Mouse (Mus musculus) large intestine, adult 2 months (tissue): ENCODE measurements around the gene Pgm2. TPM values are rescaled to one million over a fixed set of nuclear protein-coding genes. Genes with fewer than 3 reads are reported as not detected.
A peak's percentile ranks its signal among the peaks of the same experiment; 100 is the strongest.

Experiments
- DNase-seq: peaks from one replicate; pipeline ENCODE4 v3.0.0-alpha.2; 2012; ENCODE audit warnings: low read depth, low spot score
- WGBS: fragments of 180-500 bp; shearing (Covaris S2); methylation state at CpG from one replicate; pipeline ENCODE4 v1.1.7; 2018; 5-methylcytosine and 5-hydroxymethylcytosine counted together
- polyA plus RNA-seq: library from polyadenylated mRNA; depleted of rRNA; stranded (reverse); fragments of >200 nt; gene quantifications from 2 replicates; pipeline ENCODE4 v1.2.3, GENCODE M21; 2012; rRNA removed

Gene Pgm2
- polyA plus RNA-seq, result 28.5 and 72.4 TPM in 2 replicates

DNA sequence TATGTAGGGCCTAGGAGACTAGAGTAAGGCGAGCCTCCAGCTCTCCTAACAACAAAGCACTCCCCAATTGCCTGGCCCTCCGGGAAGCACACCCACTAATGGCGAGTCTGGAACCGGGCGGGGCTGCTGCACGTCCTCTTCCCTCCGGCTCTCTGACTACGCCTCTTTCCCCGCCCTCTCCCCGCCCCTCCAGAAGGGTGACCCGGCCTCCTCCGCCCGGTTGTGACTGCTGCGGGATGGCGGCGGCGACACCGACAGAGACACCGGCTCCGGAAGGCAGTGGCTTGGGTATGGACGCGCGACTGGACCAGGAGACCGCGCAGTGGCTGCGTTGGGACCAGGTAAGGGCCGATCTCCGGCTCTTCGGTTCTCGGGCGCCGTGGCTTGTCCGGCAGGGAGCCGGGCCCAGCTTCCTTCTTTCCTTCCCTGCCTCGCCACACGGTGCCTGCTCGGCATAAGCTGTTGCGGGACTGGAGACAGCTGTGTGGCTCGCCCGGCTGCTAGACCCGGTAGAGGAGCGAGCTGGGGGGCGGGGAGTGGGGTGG lies at the start of gene Pgm2:
Gene Pgm2 (plus strand): TSS at position 203 of the 545 bp plus-strand sequence.
- peak; percentile 84 for DNase-seq

DNA sequence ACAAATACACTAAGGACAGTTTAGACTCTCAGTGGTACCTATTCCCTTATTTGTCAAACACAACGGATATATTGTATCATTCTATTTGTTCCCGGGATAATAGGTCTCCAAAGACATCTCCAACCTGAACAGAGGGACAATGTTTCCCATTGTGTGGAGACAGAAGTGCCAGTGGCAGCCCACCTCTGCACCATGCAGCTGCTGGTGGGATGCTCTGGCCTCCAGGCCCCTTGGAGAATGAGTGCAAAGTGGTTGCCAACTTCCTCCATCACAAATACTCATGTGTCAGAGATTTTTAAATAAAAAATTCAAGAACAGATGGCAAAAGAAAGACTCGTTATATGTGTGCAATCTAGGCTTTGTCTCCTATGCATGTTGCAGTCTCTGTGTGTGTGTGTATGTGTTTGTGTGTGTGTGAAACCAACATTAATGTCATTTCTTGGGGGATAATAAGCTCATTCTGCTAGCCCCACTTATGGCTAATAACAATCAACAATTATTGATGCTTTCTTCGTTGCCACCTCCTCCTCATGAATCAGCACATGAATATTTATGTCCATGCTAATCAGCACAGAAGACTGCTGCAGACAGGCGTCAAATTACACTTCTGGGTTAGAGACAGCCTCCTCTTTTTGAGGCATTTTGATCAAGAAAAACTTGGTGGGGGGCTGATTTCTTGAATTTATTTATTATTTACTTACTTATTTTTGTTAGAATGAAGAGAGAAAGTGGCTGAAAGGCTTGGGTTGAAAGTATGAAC lies 48.9 kb upstream of the Pgm2 start:
- WGBS, result 82% methylated on average over 5 of the region's 5 CpGs
- DNase-seq, result no peak

More for the DNA sequence above, at the start of gene Pgm2:
- under 1% methylated on average over 43 of the region's 43 CpGs for WGBS

DNA sequence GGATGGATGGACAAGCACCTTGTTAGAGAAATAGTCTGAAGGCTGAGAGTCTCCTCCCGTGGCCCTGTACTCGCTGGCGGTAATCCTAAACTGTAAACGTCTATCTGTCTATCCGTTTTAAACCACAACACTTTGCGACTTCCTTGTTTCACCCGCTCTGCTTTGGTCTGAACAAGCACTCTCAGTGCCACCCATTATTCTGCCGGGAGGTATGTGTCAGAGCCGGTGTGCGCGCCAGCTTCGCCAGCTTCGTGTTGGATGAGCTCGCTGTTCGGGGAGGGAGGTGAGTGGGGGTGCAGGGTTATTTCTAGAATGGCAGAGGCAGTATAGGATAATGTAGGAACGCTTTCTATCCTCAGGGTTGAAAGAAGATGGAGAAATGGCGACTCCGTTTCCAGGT lies 48.0 kb upstream of the Pgm2 start:
- WGBS, result 68% methylated on average over 18 of the region's 18 CpGs
- DNase-seq, result no peak

DNA sequence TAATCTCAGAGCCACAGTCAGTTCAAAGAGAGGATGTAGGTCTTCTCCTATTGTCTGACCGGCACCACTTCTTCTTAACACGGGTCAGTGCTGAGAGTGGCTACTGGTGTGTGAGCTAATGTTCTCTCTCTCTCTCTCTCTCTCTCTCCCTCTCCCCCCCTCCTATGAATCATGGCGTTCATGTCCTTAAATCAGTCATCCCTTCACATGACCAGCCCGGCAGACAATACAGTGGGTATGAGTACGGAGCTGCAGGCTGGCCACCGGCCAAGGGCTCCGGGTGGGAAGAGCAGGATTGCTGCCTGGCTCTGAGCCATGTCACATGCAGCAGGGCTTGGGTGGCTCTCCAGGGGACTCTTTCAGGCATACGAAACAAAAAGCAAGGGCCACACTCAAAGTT lies 47.2 kb upstream of the Pgm2 start:
- no peak for DNase-seq
- WGBS, result 7% methylated on average over 8 of the region's 8 CpGs

DNA sequence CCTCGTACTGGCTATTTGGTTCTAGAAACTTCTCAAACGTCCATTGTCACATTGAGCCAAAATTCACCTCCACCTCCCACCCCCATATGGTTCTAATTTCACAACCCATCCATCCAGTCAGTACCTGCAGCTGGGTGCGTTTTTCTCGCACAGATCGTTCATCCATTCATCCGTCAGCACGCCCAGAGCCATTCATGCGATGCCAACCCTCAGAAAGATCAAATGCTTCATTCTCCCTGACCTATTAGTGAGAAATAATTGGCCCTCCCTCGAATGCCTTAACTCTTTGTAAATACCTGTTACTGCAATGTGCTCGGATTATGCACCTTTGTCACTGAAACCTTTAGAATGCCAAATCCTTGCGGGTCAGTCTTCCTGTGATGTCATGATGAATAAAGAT lies 45.8 kb upstream of the Pgm2 start:
- DNase-seq, result no peak
- WGBS, result 87% methylated on average over 11 of the region's 11 CpGs

DNA sequence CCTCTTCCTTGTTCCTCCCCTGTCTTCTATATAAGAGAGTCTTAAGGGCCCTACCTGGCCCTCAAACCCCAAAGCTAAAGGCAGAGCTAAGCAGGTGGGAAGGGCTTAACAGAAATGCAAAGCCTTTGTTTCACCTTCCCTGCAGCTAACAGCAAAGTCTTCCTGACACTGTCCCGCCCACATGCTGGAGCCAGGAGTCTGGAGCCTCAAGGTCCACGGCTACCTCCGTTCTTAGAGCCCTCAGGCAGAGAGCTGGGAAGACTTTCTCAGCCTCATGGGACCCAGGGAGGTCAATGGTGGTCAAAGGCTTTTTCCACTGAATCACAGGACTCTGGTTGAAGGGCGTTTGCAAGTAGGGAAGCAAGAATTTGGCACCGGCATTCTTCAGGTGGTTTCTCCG lies 44.8 kb upstream of the Pgm2 start:
- no peak for DNase-seq
- 46% methylated on average over 6 of the region's 6 CpGs for WGBS

DNA sequence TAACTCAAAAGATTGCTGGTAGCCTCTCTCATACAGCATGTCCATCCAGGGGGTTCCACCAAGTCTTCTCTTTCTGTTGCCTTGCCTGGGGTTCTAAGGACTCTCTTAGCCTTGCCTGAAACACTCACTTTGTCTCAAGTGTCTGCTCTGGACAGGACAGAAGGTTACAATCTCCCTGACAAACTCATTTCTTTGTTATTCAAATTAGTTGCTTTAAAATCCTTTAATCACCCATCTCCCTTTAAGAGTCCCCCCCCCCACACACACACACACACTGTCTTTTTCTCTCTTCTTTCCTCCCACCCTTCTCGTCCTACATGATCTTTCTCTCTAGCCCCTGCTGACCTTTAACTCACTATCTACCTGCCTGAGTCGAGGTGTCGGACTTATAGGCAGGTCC lies 44.1 kb upstream of the Pgm2 start:
- no peak for DNase-seq
- 35% methylated on average over 3 of the region's 3 CpGs for WGBS

DNA sequence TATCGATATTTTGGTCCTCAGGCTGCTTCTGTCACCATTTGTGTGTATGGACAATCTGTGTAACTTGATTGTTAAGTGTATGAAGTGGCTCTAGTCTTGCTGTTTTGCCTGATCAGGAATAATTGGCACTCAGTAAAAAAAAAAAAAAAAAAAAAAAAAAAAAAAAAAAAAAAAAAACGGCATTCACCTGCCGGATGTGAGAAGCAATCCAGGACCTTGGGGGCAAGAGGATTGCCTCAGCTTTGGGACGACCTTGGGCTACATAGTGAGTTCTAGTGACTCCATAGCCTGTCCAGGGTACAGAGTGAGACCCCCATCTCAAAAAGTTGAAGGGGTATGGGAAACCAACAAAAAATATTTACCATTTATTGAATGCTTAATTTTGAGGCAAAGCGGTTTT lies 43.5 kb upstream of the Pgm2 start:
- no peak for DNase-seq
- WGBS, result 41% methylated on average over 5 of the region's 5 CpGs

DNA sequence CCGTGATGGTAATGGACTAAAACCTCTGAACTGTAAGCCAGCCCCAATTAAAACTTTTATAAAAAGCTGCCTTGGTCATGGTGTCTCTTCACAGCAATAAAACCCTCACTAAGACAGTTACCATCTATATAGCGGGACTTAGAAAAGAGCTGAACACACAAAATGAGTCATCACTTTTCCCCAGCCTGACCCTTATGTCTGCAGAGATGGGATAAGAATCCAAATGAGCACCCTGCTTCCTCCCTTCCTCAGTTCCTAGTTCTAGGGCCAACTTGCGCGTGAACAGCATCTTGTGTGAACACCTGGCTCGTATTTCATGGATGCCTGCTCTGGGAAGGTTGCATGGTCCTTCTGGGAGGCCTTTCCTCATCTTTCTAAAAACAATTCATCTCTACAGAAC lies 39.7 kb upstream of the Pgm2 start:
- 89% methylated on average over 5 of the region's 5 CpGs for WGBS
- no peak for DNase-seq

DNA sequence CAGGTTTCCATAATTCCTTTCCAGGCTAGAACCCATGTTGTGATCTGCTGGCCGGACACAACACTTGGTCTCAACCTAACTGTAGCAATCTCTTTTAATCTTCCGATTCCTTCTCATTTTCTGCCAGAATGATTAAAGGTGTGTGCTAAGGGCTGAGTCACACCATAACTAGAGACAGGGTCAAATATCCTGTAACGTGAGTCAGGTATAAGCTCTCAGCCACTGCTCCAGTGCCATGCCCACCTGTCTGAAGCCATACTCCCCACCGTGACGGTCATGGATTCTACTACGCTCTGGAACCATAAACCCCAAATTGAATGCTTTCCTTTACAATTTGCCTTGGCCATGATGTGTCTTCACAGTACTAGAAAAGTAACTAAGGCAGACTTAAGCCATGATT lies 36.5 kb upstream of the Pgm2 start:
- no peak for DNase-seq
- WGBS, result 92% methylated on average over 6 of the region's 6 CpGs

DNA sequence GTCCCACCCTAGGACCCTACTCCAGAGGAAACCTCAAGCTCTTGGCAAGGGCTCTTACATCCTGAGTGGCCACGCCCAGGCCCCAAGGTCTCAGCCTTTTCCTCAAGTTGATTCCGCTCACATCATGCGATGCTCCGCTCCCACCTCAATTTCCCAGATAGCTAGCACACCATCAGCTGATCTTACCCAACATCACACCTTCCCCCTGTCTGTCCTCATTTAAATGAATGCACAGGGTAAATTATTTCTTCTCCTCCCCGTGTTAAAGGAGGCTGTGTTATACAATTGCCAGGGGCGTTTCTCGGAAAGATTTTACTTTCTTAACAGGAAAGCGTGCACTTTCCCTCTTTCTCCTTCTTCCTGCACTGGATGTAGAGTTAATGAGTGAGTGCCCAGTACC lies 31.9 kb upstream of the Pgm2 start:
- 95% methylated on average over 8 of the region's 8 CpGs for WGBS
- no peak for DNase-seq

DNA sequence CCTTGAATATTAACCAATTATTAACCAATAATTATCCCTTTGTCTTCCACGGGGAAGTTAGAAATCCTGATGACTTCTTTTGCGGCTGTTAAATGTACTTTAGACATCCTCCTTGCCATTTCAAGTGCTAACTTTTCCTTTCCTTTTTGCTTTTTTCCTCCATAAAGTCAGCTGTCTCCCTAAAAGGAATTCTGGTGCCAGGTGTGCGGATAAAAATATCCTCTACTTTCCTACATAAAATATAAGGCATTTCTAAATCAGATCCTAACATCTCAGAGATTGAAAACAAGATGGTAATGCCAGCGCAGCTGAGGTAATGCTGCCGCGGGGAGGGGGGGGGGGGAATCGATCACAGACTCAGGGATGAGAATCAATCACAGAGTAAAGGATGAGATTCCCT lies 31.1 kb upstream of the Pgm2 start:
- DNase-seq, result no peak
- WGBS, result 86% methylated on average over 7 of the region's 7 CpGs

DNA sequence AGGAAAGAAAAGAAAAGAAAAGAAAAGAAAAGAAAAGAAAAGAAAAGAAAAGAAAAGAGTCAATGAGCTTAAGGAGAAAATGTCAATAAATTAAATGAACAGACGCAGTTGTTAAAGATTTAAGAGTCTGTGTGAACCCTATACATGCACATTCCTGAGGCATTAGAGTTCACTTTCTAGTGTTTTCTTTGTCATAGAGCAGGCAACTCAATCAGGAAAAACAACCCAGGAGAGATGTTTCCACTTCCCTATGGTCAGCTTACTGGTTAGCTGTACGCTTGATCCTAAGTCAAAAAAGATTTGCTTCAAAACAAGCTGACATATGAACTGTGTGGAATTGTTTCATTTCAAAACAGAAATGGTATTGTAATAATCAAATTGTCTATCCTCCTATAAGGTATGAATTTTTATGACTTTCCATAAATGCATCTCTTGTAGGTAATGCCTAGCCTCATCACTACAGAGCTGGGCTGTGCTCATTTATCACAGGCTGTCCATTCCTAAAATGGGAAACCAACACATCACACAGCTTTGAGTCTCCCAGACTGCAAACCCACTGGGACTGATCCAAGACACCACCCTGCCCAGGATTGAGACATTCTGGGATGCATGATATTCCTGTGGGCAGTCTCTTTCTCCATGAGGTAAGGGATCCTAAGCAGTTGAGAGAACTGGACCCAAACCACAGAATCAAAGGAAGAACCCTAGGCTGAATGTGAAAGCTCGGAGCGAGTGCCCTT lies 29.7 kb upstream of the Pgm2 start:
- no peak for DNase-seq
- 88% methylated on average over 4 of the region's 4 CpGs for WGBS

DNA sequence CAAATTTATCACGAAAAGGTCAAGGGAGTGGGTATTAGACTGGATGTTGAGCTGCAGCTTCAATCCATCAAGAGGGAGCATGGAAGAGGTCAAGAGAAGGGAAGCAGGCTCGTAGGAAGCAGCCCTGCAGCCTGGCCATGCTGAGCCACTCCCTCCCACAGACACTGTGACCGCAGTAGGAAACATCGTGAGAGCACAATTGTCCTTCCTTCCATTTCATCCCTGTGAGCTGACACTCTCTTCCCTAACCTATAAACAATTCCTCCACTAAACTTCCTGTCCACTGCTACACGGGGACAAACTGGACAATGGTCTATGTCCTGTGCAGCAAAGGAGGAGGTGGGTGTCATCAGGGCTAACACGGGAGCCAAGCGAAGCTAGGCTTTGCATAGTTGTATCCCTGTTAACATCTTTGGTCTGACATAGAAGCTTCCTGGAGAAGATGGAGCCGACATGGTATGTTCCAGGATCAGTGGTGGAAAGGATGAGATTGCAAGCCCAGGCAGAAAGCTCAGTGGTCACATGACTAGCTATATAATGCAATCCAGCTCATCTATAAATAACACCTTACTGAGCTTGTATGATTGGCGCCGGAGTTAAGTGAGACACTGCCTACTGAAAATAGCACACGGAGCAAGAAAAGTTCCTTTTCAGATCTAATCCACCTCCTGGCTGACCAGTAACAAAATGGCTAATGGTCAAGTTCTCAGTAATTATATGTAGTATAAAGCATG lies 29.0 kb upstream of the Pgm2 start:
- no peak for DNase-seq
- 82% methylated on average over 11 of the region's 11 CpGs for WGBS

DNA sequence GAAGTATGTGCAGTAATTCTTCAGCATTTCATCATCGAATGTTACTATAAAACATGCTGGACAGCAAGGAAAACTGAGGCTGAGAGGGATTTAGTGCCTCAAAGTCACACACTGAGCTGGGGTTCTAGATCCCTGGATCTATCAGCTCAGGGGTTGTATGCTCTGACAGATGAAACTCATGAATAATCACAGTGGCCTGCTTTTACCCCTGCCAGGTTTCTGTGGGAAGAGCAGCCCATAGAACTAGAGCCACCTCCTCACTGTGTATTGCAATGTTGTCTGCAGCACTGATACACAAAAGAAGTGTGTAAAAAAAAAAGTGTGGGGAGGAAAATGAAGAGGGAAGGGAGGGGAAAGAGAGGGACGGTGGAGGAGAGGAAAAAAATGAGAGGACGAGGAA lies 28.3 kb upstream of the Pgm2 start:
- 92% methylated on average over 3 of the region's 3 CpGs for WGBS
- DNase-seq, result no peak

DNA sequence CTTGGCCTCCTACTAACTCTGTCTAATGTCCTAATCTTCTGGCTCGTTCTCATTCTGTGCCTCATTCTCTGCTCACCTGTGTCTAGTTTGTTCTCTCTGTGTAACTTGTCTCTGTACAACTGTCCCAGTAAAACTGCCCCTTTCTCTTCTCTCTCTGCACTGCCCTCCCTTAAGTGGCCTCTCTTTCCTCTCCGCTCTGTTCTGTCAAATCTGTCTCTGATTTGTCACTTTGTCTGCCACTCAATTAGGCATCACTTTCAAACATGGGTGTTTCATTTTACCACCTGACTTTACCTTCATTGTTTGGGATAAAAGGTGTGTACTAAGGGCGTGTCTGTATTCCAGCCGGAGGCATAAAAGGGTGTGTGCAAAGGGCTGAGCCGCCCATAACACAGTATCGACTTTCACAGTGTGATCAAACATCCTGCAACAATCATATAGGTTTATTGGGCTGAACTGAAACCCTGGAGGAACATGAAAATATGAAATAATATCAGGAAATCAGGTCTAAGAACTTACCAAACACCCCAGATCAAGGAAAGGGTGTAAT lies 27.2 kb upstream of the Pgm2 start:
- WGBS, result 29% methylated on average over 6 of the region's 6 CpGs
- DNase-seq, result no peak

DNA sequence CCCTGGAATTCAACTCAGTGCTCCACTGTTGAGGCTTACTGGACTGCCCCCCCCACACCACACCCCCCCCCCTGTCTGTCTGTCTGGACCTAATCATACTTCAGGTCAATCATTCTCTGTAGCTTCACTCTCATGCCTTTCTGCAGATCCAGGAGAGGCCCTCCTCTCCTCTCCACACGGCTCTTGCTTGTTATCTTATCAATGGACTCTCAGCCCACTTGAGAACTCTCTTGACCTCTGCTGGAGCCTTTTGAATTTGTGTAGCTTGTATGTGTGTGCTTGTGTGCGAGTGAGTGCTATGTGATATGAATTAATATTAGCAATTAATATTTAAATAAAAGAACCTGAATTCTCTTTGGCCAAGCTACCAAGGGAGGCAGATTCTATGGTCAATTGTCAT lies 26.6 kb upstream of the Pgm2 start:
- WGBS, result 56% methylated on average over 2 of the region's 2 CpGs
- DNase-seq, result no peak

DNA sequence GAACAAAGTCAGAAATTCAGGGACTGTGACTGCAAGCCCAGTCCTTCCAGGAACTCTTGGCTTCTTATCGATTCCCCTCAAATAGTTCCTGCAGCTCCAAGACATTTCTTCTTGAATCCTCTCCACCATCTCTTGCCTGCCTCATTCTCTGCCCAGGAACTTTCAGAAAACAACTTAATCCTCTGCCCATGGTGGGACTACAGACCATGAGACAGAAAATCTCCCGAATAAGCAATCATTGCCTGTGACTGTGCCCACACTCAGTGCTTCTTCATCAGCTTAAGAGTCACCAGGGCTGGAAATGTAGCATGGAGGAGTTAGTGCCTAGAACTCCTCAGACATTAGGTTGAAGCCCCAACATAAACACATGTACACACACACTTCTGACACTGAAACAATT lies 25.2 kb upstream of the Pgm2 start:
- no peak for DNase-seq
- WGBS, result 87% methylated on average over 2 of the region's 2 CpGs

DNA sequence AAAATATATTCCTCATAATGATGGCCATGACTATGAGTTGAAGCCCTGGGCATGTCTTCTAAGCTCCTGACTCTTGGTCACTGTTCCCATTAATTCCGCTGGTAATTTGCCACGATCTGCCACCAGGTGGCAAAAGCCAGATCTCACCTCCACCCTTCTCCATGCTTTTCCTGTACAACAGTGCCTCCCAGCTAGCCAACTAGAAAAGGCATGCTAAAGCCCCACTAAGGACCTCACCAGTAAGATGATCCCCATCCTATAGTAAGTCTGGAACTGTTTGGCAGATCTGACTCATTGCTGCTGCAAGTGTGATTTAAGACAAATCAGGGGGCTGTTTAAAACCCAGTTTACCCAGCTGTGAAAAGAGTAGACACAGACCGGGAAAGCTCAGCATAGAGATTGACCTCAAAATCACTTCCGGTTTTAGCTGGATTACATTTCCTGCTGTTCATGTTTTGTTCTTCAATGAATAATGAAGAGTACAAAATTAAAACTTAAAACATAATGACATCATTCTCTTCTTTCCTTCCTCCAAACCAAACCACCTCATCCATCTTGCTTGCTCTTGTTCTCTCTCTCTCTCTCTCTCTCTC lies 22.6 kb upstream of the Pgm2 start:
- 21% methylated on average over 4 of the region's 4 CpGs for WGBS
- DNase-seq, result no peak
